In genomic region chr1:180848511-180849241, GRCm38 (mm10) we compare ENCODE assay signal across 8 mouse cellular contexts. TPM values are rescaled to one million over a fixed set of nuclear protein-coding genes. Genes with fewer than 3 reads are reported as not detected.
DNase-seq lines count a peak whose midpoint lies in the region; ATAC-seq and TF ChIP-seq lines count a peak whose summit lies in the region.

No protein-coding gene starts in this region.

- peak overlapping the region; percentile 42 for H3K4me2 ChIP-seq in embryonic facial prominence, embryonic 11.5 days (ENCODE audit: low read depth, low read length)
- peak overlapping the region; percentile 61 for H3K4me2 ChIP-seq in intestine, embryonic 16.5 days (ENCODE audit: low read depth, low read length)

- intact Hi-C loops in left cerebral cortex, postnatal 4 days (cut with DNase I): loop anchor here (2.0 kb wide), 1 partner anchor 36 kb away; the partner anchor contains the start of gene H3f3a

- no peaks in the 10 kb centered on the region; the same call in 1 of the 2 replicates for H3K4me1 ChIP-seq in embryonic facial prominence, embryonic 11.5 days (ENCODE audit: control insufficient read depth, insufficient read depth, low read length)
- peaks cover 31% of the 10 kb centered on the region for H3K4me1 ChIP-seq in intestine, embryonic 16.5 days (ENCODE audit: control insufficient read depth, insufficient read depth, low read length)
- H3K4me1 ChIP-seq in midbrain, embryonic 10.5 days: peaks cover 49% of the 10 kb centered on the region
- peaks cover 14% of the 10 kb centered on the region; the same call in 1 of the 2 replicates for H3K4me1 ChIP-seq in small intestine, adult 2 months (ENCODE audit: control insufficient read depth, insufficient read depth, insufficient read length, low read length)

- no peak for TF ChIP-seq CTCF in small intestine, adult 2 months (IDR thresholded peaks at IDR 0.05; ENCODE audit: extremely low read depth, insufficient read length, insufficient replicate concordance, low read depth, low read length)

- 23% methylated on average over 11 of the region's 11 CpGs for WGBS in embryonic facial prominence, embryonic 11.5 days
- WGBS in intestine, embryonic 16.5 days: 20% methylated on average over 11 of the region's 11 CpGs
- 35% methylated on average over 11 of the region's 11 CpGs for WGBS in midbrain, embryonic 10.5 days
- 21% methylated on average over 11 of the region's 11 CpGs for WGBS in small intestine, adult 2 months

- peak overlapping the region; percentile 81 for H3K27ac ChIP-seq in embryonic facial prominence, embryonic 11.5 days (replicated peaks; ENCODE audit: low read depth, low read length)
- peak overlapping the region; percentile 92 for H3K27ac ChIP-seq in intestine, embryonic 16.5 days (ENCODE audit: low read length)
- H3K27ac ChIP-seq in midbrain, embryonic 10.5 days (replicated peaks): peak overlapping the region; percentile 88
- peak overlapping the region; percentile 73 for H3K27ac ChIP-seq in small intestine, adult 2 months (ENCODE audit: insufficient read depth, low read depth, low read length)

- no peak for TF ChIP-seq POLR2A in small intestine, adult 2 months (IDR thresholded peaks at IDR 0.05; ENCODE audit: low read depth, low read length)

- H3K27me3 ChIP-seq in embryonic facial prominence, embryonic 11.5 days (ENCODE audit: control insufficient read depth, insufficient read depth, low read length): no peaks in the 10 kb centered on the region
- no peaks in the 10 kb centered on the region for H3K27me3 ChIP-seq in intestine, embryonic 16.5 days (replicated peaks; ENCODE audit: control insufficient read depth, insufficient read depth, low read length)
- no peaks in the 10 kb centered on the region for H3K27me3 ChIP-seq in midbrain, embryonic 10.5 days (ENCODE audit: low read depth, poor library complexity, severe bottlenecking)
- no peaks in the 10 kb centered on the region for H3K27me3 ChIP-seq in small intestine, adult 2 months (ENCODE audit: control insufficient read depth, insufficient read depth, low read length)

- DNase-seq in ovary, postnatal 10 days (ENCODE audit: low spot score): peak; percentile 23
- no peak for DNase-seq in ovary, adult 18-20 months (ENCODE audit: low spot score)
- no peak for DNase-seq in embryonic facial prominence, embryonic 11.5 days (ENCODE audit: low spot score)
- peak; percentile 79 for DNase-seq in left cerebral cortex, postnatal 4 days
- peak; percentile 50 for DNase-seq in midbrain, embryonic 10.5 days (ENCODE audit: low spot score)

- H3K4me3 ChIP-seq in embryonic facial prominence, embryonic 11.5 days (ENCODE audit: low read depth, low read length): peak overlapping the region; percentile 21
- H3K4me3 ChIP-seq in intestine, embryonic 16.5 days (ENCODE audit: low read length): peak overlapping the region; percentile 30
- H3K4me3 ChIP-seq in midbrain, embryonic 10.5 days: peak overlapping the region; percentile 45
- H3K4me3 ChIP-seq in small intestine, adult 2 months (ENCODE audit: low read depth, low read length): peak overlapping the region; percentile 51

- peak overlapping the region; percentile 57 for H3K9ac ChIP-seq in embryonic facial prominence, embryonic 11.5 days (replicated peaks; ENCODE audit: low read length)
- H3K9ac ChIP-seq in intestine, embryonic 16.5 days (ENCODE audit: low read depth, low read length): peak overlapping the region; percentile 62

- H3K9me3 ChIP-seq in embryonic facial prominence, embryonic 11.5 days (replicated peaks; ENCODE audit: control insufficient read depth, low read length): no peaks in the 10 kb centered on the region
- H3K9me3 ChIP-seq in intestine, embryonic 16.5 days (ENCODE audit: control insufficient read depth, low read length): no peaks in the 10 kb centered on the region
- H3K9me3 ChIP-seq in midbrain, embryonic 10.5 days (replicated peaks): no peaks in the 10 kb centered on the region

- no peak for ATAC-seq in embryonic facial prominence, embryonic 11.5 days (replicated peaks; ENCODE audit: insufficient number of reproducible peaks, low FRiP score, low TSS enrichment, low read depth)
- peak; percentile 56 for ATAC-seq in granulocyte monocyte progenitor cell, adult 5-6 weeks (replicated peaks; ENCODE audit: poor library complexity, severe bottlenecking)
- no peak for ATAC-seq in intestine, embryonic 16.5 days

- no peaks in the 10 kb centered on the region for H3K36me3 ChIP-seq in embryonic facial prominence, embryonic 11.5 days (replicated peaks; ENCODE audit: control insufficient read depth, insufficient read depth, low read depth, low read length)
- no peaks in the 10 kb centered on the region for H3K36me3 ChIP-seq in intestine, embryonic 16.5 days (ENCODE audit: control insufficient read depth, insufficient read depth, low read length)
- peaks cover 5% of the 10 kb centered on the region; the same call in 1 of the 2 replicates for H3K36me3 ChIP-seq in midbrain, embryonic 10.5 days
- no peaks in the 10 kb centered on the region for H3K36me3 ChIP-seq in small intestine, adult 2 months (ENCODE audit: control insufficient read depth, insufficient read depth, low read length)

RNA-seq across cellular contexts. Expression of gene Sde2, which starts 2.3 kb away (rescaled TPM):
- polyA plus RNA-seq in embryonic facial prominence, embryonic 11.5 days (2014; fragmentation: Nextera tagmentation; extraction: Ambion mirVana): 38.2 and 38.6 TPM in 2 replicates
- total RNA-seq in granulocyte monocyte progenitor cell, adult 5-6 weeks (2014; fragmentation: Nextera tagmentation): 18.0 and 23.5 TPM in 2 replicates
- 29.5 and 29.8 TPM in 2 replicates for total RNA-seq in granulocyte monocyte progenitor cell, adult 5-6 weeks (2017)
- 28.3 and 30.8 TPM in 2 replicates for polyA plus RNA-seq in intestine, embryonic 16.5 days (2015; fragmentation: Nextera tagmentation; extraction: Ambion mirVana)
- 10 to 100 TPM; 28.4 to 29.0 TPM for total RNA-seq in left cerebral cortex, postnatal 4 days (2021)
- 39.0 and 42.1 TPM in 2 replicates for polyA plus RNA-seq in midbrain, embryonic 10.5 days (2016; fragmentation: Nextera tagmentation; extraction: Ambion mirVana)
- polyA plus RNA-seq in small intestine, adult 2 months (2012; rRNA removed): 3.2 and 5.9 TPM in 2 replicates

RNA-seq across cellular contexts. Expression of gene H3f3a, which starts 34.9 kb away (rescaled TPM):
- 3,882 and 3,910 TPM in 2 replicates for polyA plus RNA-seq in embryonic facial prominence, embryonic 11.5 days (2014; fragmentation: Nextera tagmentation; extraction: Ambion mirVana)
- 1,208 and 1,212 TPM in 2 replicates for total RNA-seq in granulocyte monocyte progenitor cell, adult 5-6 weeks (2014; fragmentation: Nextera tagmentation)
- total RNA-seq in granulocyte monocyte progenitor cell, adult 5-6 weeks (2017): 1,574 and 1,754 TPM in 2 replicates
- polyA plus RNA-seq in intestine, embryonic 16.5 days (2015; fragmentation: Nextera tagmentation; extraction: Ambion mirVana): 1,661 and 1,810 TPM in 2 replicates
- total RNA-seq in left cerebral cortex, postnatal 4 days (2021): 100 to 1,000 TPM; 848 to 881 TPM
- 2,611 and 2,764 TPM in 2 replicates for polyA plus RNA-seq in midbrain, embryonic 10.5 days (2016; fragmentation: Nextera tagmentation; extraction: Ambion mirVana)
- 156 and 262 TPM in 2 replicates for polyA plus RNA-seq in small intestine, adult 2 months (2012; rRNA removed)

RNA-seq across cellular contexts. Expression of gene Lefty2, which starts 44.2 kb away (rescaled TPM):
- polyA plus RNA-seq in embryonic facial prominence, embryonic 11.5 days (2014; fragmentation: Nextera tagmentation; extraction: Ambion mirVana): 0.08 TPM in 1 of 2 replicates, not detected in the other
- not detected in 2 replicates for total RNA-seq in granulocyte monocyte progenitor cell, adult 5-6 weeks (2014; fragmentation: Nextera tagmentation)
- total RNA-seq in granulocyte monocyte progenitor cell, adult 5-6 weeks (2017): not detected in 2 replicates
- 0.05 TPM in 1 of 2 replicates, not detected in the other for polyA plus RNA-seq in intestine, embryonic 16.5 days (2015; fragmentation: Nextera tagmentation; extraction: Ambion mirVana)
- 10 to 100 TPM in 1 of 2 experiments, 1 to 10 TPM in 1; 9.9 to 14.0 TPM for total RNA-seq in left cerebral cortex, postnatal 4 days (2021)
- polyA plus RNA-seq in midbrain, embryonic 10.5 days (2016; fragmentation: Nextera tagmentation; extraction: Ambion mirVana): not detected in 2 replicates
- polyA plus RNA-seq in small intestine, adult 2 months (2012; rRNA removed): not detected in 2 replicates

RNA-seq across cellular contexts. Expression of gene Pycr2, which starts 55.4 kb away (rescaled TPM):
- 92.7 and 106 TPM in 2 replicates for polyA plus RNA-seq in embryonic facial prominence, embryonic 11.5 days (2014; fragmentation: Nextera tagmentation; extraction: Ambion mirVana)
- 48.7 and 53.2 TPM in 2 replicates for total RNA-seq in granulocyte monocyte progenitor cell, adult 5-6 weeks (2014; fragmentation: Nextera tagmentation)
- 27.8 and 28.4 TPM in 2 replicates for total RNA-seq in granulocyte monocyte progenitor cell, adult 5-6 weeks (2017)
- 63.8 and 73.2 TPM in 2 replicates for polyA plus RNA-seq in intestine, embryonic 16.5 days (2015; fragmentation: Nextera tagmentation; extraction: Ambion mirVana)
- total RNA-seq in left cerebral cortex, postnatal 4 days (2021): 10 to 100 TPM; 28.6 to 31.6 TPM
- 134 and 144 TPM in 2 replicates for polyA plus RNA-seq in midbrain, embryonic 10.5 days (2016; fragmentation: Nextera tagmentation; extraction: Ambion mirVana)
- polyA plus RNA-seq in small intestine, adult 2 months (2012; rRNA removed): 21.8 and 23.2 TPM in 2 replicates

Comparison
In these comparisons a context has a peak if more than half of its experiments do, and no peak if none do; other contexts are left out.
1. DNase-seq: peak in ovary, postnatal 10 days (single experiment), left cerebral cortex, postnatal 4 days (single experiment) and midbrain, embryonic 10.5 days (single experiment); none in ovary, adult 18-20 months (single experiment) and embryonic facial prominence, embryonic 11.5 days (single experiment).
2. Peak in every context shown above with its lines, with median percentiles within 50 percentile points of each other: H3K27ac ChIP-seq and H3K4me3 ChIP-seq.